Mouse (Mus musculus): ENCODE data around the gene Arv1.

DNA sequence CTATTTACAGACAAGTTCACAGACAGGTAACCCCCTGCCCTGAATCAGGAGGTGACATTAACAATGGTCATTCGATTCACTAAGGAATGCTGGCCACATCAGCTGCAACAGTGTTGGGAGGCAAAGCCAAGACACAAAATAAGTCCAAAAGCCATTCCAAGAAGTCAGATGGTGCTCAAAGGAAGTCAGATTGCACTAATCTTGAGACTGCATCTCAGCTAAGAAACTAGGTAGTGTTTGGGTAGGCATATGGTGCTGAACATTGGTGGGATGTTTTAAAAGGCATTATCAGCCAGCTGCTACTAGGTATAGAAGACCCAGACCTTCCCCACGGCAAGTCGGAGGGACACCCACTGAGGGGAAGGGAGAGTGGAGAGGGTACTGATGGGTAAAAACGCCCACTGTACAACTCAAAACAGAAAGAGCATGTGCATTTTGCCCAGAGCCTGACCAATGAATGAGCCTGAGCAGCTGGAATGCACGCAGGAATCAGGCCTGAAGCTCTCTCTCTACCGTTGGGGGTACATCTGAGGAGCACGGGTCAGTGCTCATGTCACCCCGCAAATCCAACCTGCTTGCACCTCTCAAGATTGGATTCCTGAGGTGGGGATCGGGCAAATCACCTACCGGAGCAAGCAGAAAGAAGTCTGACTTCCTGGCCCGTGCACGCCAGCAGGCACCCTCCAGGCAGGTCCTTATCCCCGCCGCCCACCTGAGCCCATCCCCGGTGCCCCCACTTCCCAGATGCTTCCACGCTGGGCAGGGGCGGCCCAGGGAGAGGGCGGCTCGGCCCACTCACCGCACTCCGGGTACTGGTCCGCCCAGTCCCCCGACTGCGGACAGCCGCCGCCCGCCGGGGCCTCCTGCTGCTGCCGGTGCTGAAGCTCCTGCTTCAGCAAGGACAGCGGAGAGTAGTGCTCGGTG, 739 bp upstream of the Arv1 start:
- no peak for TF ChIP-seq CTCF (IDR thresholded peaks at IDR 0.05; ENCODE audit: low read depth)
- no peak for TF ChIP-seq EP300 (IDR thresholded peaks at IDR 0.05; ENCODE audit: low read depth)
